Mouse (Mus musculus) cerebral cortex, adult 2 months (tissue): ENCODE data around the gene Kncn.

ENCODE experiments used
- WGBS: fragments of 180-500 bp; shearing (Covaris S2); methylation state at CpG from one replicate; pipeline ENCODE4 v1.1.7; 2018; 5-methylcytosine and 5-hydroxymethylcytosine counted together

Gene Kncn

GRCm38 (mm10) chr4:115878216-115878678 is 6.0 kb upstream of the Kncn start:
- 31% methylated on average over 11 of the region's 11 CpGs for WGBS

GRCm38 (mm10) chr4:115878828-115879227 is 5.4 kb upstream of the Kncn start:
- WGBS, result 59% methylated on average over 9 of the region's 9 CpGs

GRCm38 (mm10) chr4:115881183-115881582 is 3.0 kb upstream of the Kncn start:
- 12% methylated on average over 1 of the region's 1 CpGs for WGBS

GRCm38 (mm10) chr4:115882195-115882594 is 2.0 kb upstream of the Kncn start:
- WGBS, result 57% methylated on average over 4 of the region's 4 CpGs

- 59% methylated on average over 3 of the region's 3 CpGs for WGBS
Measured at GRCm38 (mm10) chr4:115885846-115886245, 1.6 kb downstream of the Kncn start.

DNA sequence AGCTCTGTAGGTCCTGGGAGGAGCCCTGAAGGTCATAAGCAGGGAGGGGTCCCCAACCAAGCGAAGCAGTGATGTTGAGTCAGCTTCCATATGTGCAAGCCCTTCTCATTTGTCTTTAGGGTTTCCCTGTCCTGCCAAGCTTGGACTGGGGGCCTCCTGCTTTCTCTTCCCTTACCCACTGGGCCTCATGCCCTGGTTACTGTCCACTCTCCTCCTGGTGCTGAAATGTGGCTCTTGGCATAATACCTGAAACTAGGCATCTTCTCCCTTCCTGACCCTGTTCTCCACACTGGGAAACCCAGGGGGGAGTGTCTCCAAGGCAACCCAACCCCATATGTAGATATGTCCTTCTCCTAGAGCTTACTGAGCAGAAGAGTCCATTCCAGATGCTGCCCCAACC is 2.7 kb downstream of the Kncn start:
- whole genome bisulfite sequencing, result 92% methylated on average over 1 of the region's 1 CpGs

GRCm38 (mm10) chr4:115890066-115890465 is 5.9 kb downstream of the Kncn start:
- WGBS, result 14% methylated on average over 6 of the region's 6 CpGs

- 5% methylated on average over 31 of the region's 31 CpGs for WGBS
Measured at GRCm38 (mm10) chr4:115890553-115890952, 6.4 kb downstream of the Kncn start, which contains the start of gene 6430628N08Rik. 6430628N08Rik (plus strand) TSS chr4:115890665.

- 43% methylated on average over 3 of the region's 3 CpGs for WGBS
Measured at GRCm38 (mm10) chr4:115894281-115894680, 10.1 kb downstream of the Kncn start.

DNA sequence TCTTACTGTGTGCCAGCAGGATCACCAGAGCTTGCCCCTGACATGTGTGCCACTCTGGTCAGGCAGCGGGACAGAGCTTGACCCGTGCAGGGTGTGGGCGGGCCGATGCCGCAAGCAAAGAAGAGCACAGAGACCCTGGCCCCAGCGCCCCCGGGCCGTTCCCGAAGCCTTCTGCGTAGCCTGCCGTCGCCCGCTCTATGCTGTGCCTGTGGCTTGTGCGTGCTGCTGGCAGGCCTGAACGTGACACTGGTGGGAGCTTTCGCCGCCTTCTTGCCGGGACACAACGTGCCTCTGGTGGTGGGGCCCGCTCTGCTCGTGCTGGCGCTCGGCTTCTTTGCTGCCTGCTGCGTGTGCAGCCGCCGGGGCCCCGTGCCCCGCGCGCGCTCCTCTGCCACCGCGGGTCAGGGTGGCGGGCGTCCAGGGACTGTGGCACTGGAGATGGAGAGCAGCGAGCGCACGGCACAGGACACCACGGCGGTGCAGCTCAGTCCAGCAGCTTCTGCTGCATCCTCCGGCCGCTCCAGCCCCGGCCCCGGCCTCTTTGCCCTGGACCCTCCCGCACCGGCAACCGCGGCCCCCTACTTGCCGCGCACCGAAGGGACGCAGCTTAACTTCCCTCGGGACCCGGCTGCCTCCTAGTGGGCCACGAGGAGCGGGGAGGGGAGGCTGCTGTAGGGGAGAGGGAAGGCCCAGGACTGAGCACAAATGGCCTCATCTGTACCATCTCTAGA is 13.9 kb downstream of the Kncn start:
- WGBS, result 5% methylated on average over 54 of the region's 56 CpGs

- WGBS, result 22% methylated on average over 5 of the region's 5 CpGs
Measured at GRCm38 (mm10) chr4:115902816-115903215, 18.6 kb downstream of the Kncn start.

DNA sequence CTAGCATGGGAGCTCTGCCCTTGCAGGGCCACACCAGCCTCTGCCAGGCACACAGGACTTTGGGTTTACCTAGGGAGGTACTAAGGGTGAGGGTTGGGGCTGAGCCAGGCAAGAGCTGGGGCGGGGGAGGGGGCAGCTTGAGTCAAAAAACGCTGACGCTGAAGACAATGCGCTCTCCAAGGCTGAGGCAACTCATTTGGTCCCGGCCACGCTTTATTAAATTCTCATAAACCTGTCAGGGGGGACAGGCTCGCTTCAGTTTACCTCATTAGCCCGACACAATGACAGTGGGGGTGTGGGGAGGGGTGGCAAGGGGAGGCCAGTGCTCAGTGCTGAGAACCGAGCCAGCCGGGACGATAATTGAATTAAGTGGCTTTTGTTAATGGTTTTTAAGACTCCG is 20.2 kb downstream of the Kncn start:
- WGBS, result 51% methylated on average over 12 of the region's 12 CpGs

- WGBS, result 46% methylated on average over 7 of the region's 7 CpGs
Measured at GRCm38 (mm10) chr4:115905701-115906100, 21.5 kb downstream of the Kncn start.

- WGBS, result 78% methylated on average over 3 of the region's 3 CpGs
Measured at GRCm38 (mm10) chr4:115906791-115907190, 22.6 kb downstream of the Kncn start.

DNA sequence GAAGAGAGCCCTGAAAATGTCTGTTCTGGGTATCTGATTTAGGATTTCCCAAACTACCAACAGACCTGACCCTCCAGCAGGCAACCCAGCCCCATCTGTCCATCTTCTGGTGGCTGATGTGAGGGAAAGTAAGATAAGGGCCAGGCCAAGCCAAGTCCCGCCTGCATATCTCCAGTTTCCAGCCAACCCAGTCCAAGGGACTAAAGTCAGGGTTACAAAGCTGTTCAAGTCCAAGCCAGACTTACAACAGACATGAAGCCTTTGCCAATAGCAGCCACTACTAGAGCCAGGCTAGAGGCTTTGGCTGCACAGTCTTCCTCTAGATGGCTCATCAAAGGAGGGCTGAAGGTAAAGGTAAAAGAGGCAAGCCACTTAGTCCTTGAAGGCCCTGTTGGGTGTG is 23.8 kb downstream of the Kncn start:
- WGBS, result 74% methylated on average over 1 of the region's 1 CpGs

GRCm38 (mm10) chr4:115908641-115909040 is 24.4 kb downstream of the Kncn start:
- 28% methylated on average over 7 of the region's 7 CpGs for WGBS

- 47% methylated on average over 4 of the region's 4 CpGs for WGBS
Measured at GRCm38 (mm10) chr4:115911586-115911985, 27.4 kb downstream of the Kncn start.

DNA sequence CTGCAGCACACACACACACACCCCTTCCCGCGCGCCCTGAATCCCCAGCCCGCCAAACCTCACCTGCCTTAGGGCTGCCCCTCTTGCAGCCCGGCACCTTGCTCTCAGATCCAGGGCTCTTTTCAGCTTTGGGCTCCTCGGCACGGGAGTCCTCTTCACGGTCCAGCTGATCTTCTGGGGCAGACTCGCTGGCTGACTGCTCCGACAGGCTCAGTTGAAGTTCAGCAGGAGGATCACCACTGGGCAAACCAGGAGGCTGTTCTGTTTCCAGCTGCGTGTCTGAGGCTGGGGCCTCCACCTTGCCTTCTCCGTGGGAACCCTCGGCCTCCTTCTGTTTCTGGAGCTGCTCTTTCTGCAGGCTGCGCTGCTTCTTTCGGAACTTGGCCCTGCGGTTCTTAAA is 35.7 kb downstream of the Kncn start:
- 91% methylated on average over 16 of the region's 16 CpGs for WGBS

GRCm38 (mm10) chr4:115922688-115923087 is 38.5 kb downstream of the Kncn start:
- WGBS, result 87% methylated on average over 5 of the region's 5 CpGs

DNA sequence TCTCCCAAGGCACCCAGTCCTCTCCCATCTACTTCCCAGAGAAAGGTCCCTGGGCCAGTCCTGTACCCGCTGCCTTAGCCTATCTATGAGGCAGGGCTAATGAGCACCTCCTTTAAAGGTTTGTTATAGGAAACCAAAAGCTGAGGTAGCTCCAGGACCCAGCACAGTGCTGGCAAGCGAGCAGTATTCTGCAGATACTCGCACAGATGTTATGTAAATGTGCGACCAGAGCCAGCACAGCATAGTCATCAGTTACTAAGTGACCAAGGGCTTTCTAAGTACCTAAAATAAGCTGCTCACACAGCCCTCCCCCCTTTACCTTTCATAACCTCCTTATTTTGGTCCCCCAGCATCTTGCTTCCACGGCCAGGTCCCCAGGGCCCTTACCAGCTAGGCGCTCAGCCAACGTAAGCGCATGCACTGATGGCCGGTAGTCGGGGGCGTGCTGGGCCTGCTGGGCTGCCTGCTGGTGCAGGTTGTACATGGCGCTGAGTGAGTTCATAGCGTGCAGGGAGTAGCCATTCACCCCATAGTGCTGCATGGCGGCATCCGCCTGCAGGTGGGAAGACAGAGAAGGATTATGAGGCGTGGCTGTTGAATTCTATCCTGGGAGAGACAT is 39.2 kb downstream of the Kncn start:
- 73% methylated on average over 16 of the region's 16 CpGs for WGBS

- 61% methylated on average over 7 of the region's 7 CpGs for WGBS
Measured at GRCm38 (mm10) chr4:115927637-115928036, 43.4 kb downstream of the Kncn start.

DNA sequence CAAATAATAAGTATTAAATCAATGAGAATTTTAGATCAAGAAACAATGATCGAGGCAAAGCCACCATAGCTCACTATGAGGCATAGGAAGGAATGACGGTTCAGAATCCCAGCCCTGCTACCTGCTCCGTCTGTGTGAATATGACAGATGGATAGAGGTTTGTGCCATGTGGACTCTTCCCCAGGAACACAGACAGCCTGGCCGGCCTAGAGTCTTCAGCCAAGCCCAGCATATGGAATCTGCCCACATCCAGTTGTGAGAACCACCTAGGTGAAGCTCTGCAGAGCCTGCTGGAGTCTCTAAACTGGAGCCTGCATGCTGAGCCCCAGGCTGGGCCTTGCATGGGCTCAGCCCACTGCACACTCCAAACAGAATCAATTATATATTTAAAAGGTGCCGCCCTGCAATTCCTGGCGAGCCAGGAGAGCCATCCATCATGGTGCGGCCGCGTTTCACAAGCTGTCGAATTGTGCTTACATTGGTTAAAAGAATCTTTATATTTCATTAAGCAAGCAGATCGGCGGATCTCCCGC is 47.4 kb downstream of the Kncn start:
- 74% methylated on average over 13 of the region's 13 CpGs for WGBS
